Mouse (Mus musculus) forebrain, embryonic 15.5 days (tissue): ENCODE results near the gene Prr23a1. TPM values are rescaled to one million over a fixed set of nuclear protein-coding genes. Genes with fewer than 3 reads are reported as not detected.

Experiments used
- ATAC-seq: fragments of 200-750 bp; cut with Nextera tagmentation; replicated peaks from 2 replicates; pipeline ENCODE4 v1.8.0; 2017; ENCODE audit warnings: mild to moderate bottlenecking, moderate TSS enrichment, moderate library complexity
- H3K27ac ChIP-seq: fragments of 300-500 bp; sonication (generic); replicated peaks from 2 replicates; pipeline ENCODE4 v1.5.1; 2015; ENCODE audit warnings: mild to moderate bottlenecking, inconsistent platforms
- H3K27me3 ChIP-seq: fragments of 300-500 bp; sonication (generic); 2 replicates; pipeline ENCODE4 v1.6.1; 2015; ENCODE audit warnings: inconsistent platforms
- H3K36me3 ChIP-seq: fragments of 300-500 bp; sonication (generic); 2 replicates; pipeline ENCODE4 v1.6.1; 2015; ENCODE audit warnings: mild to moderate bottlenecking, inconsistent platforms
- H3K4me1 ChIP-seq: fragments of 300-500 bp; sonication (generic); 2 replicates; pipeline ENCODE4 v1.6.1; 2015; ENCODE audit warnings: inconsistent platforms
- H3K4me2 ChIP-seq: fragments of 300-500 bp; sonication (generic); replicated peaks from 2 replicates; pipeline ENCODE4 v1.6.1; 2015; ENCODE audit warnings: mild to moderate bottlenecking, inconsistent platforms
- H3K4me3 ChIP-seq: fragments of 300-500 bp; sonication (generic); 2 replicates; pipeline ENCODE4 v1.5.1; 2015; ENCODE audit warnings: mild to moderate bottlenecking, inconsistent platforms
- H3K9ac ChIP-seq: fragments of 300-500 bp; sonication (generic); replicated peaks from 2 replicates; pipeline ENCODE4 v1.6.1; 2015; ENCODE audit warnings: mild to moderate bottlenecking, inconsistent platforms
- H3K9me3 ChIP-seq: fragments of 300-500 bp; sonication (generic); 2 replicates; pipeline ENCODE4 v1.6.1; 2016; ENCODE audit warnings: inconsistent platforms
- WGBS: fragments of 180-500 bp; shearing (Covaris S2); methylation state at CpG from one replicate; pipeline ENCODE4 v1.1.7; 2015; ENCODE audit warnings: mixed read lengths; 5-methylcytosine and 5-hydroxymethylcytosine counted together
- polyA plus RNA-seq: library from polyadenylated mRNA; unstranded; fragments of >200 nt; fragmentation: Nextera tagmentation; extraction: Ambion mirVana; gene quantifications from 2 replicates; pipeline ENCODE4 v1.2.1, GENCODE M21; 2015

The Prr23a1 gene
- polyA plus RNA-seq, 1 experiment from 2014 or later: not detected

DNA sequence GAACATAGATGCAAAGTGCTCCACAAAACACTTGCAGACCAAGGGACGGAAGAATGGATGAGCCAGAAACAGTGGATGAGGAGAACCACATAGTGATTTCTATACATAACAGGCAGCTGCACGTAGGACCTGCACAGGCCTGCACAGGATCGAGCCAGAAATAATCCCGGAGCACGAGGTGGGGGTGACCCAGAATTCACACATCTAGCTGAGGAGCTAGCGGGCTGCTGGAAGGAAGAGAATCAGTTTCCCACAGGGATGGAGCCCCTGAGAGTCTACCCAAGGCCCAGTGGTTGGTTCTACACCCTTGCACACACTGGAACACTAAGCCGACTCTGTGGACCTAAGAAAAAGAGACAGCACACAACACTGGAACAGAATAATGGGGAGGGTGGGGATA lies 18.5 kb upstream of the Prr23a1 start:
- Histone ChIP-seq H3K4me1 (no peaks in the 10 kb centered on the region), H3K27me3 (no peaks in the 10 kb centered on the region), H3K9ac (no peak overlapping the region), H3K4me3 (no peak overlapping the region), H3K36me3 (no peaks in the 10 kb centered on the region), H3K4me2 (no peak overlapping the region), H3K27ac (no peak overlapping the region), H3K9me3 (no peaks in the 10 kb centered on the region)
- no peak for ATAC-seq
- 90% methylated on average over 7 of the region's 7 CpGs for WGBS

DNA sequence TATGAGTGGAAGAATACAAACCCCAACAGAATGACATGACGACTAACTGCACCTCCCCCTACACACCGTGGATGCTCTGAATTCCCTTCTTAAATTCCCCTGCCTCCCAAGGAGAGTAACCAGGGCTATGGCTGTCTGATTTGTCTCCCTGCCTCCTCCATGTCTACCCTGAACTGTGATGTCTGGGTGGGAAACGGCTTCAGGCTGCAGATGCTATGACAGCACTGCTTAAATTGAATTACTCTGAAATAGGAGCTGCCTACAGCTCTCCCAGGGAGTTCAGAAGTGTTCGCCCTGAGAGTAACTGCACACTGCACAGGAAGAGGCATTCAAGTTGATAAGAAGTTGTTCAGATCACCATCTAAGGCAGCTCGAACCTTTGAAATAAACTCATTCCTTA lies 12.8 kb upstream of the Prr23a1 start:
- Histone ChIP-seq H3K4me3 (no peak overlapping the region), H3K27me3 (no peaks in the 10 kb centered on the region), H3K9me3 (no peaks in the 10 kb centered on the region), H3K4me1 (no peaks in the 10 kb centered on the region), H3K36me3 (no peaks in the 10 kb centered on the region), H3K4me2 (no peak overlapping the region), H3K9ac (no peak overlapping the region), H3K27ac (no peak overlapping the region)
- WGBS: 76% methylated on average over 5 of the region's 5 CpGs
- no peak for ATAC-seq

DNA sequence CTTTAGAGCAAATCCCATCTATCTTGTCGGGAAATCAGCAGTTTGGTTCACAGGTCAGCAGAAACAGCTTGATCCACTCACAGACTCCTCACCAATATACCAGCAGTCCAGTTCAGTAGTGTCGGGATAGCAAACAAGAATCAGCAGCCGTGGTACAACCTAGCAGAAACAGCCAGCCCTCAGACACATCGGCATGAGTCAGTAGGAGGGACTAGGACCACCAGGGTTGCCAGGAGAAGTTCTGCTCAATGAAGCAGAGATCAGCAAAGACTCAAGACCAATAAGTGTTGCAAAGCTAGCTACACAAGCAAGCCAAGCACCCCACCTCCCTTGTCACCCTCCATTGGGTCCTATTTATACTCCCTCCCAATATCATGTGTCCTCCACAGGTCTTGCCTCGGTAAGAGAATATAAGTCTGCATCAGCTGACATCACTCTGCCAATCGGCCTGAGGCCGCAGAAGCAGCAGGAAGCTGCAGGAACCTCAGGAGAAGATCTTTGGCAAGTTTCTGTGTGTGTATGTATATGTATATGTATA lies 4.7 kb upstream of the Prr23a1 start:
- no peaks in the 10 kb centered on the region for H3K36me3 ChIP-seq
- 90% methylated on average over 7 of the region's 7 CpGs for WGBS
- no peak for ATAC-seq

DNA sequence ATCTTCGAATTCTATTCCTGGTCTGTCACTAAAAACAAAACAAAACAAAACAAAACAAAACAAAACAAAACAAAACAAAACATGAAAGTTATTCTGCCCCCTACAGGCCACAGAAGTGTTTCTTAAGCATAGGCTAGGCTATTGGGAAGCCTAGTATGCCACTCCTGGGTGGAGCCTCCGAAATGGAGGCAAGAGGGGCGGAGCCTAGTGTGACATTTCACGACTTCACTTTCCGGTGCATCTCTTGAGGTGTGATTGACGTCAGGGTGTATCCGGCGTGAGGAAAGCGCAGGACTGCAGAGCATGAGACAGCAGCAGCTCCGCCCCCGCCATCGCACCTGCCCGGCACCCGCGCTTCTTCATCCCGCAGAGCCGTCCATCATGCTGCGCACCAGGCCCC lies 13.9 kb downstream of the Prr23a1 start, which contains the start of gene Prr23a2:
TSS of gene Prr23a2 (plus strand) at position 285 of the 400 bp plus-strand sequence.
- Histone ChIP-seq H3K27me3 (no peaks in the 10 kb centered on the region), H3K27ac (no peak within 1 kb of the TSS), H3K9ac (no peak within 1 kb of the TSS), H3K4me1 (no peaks in the 10 kb centered on the region), H3K4me3 (no peak within 1 kb of the TSS), H3K36me3 (no peaks in the 10 kb centered on the region), H3K4me2 (no peak within 1 kb of the TSS), H3K9me3 (no peaks in the 10 kb centered on the region)
- no peak for ATAC-seq
- WGBS: 83% methylated on average over 18 of the region's 18 CpGs

More for the DNA sequence above, 4.7 kb upstream of the Prr23a1 start:
- Histone ChIP-seq H3K27me3 (no peaks in the 10 kb centered on the region), H3K27ac (no peak overlapping the region), H3K4me2 (no peak overlapping the region), H3K9me3 (no peaks in the 10 kb centered on the region), H3K9ac (no peak overlapping the region), H3K4me3 (no peak overlapping the region), H3K4me1 (no peaks in the 10 kb centered on the region)

DNA sequence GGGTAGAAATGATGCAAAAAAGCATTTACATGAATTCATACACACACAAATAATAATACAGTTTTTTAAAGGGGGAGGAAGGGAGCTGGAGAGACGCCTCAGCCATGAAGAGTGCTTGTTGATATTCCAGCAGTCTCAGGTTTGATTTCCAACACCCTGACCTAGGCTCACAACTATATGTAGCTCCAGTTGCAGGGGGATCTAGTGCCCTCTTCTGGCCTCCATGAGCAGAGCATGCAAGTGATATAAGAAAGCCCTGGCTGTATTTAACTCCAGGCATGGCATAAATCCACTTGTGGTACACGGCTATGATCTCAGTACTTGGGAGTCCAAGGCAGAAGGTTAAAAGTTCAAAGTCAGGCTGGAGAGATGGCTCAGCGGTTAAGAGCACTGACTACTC lies 21.2 kb downstream of the Prr23a1 start:
- no peak overlapping the region for H3K27ac ChIP-seq
- H3K36me3 ChIP-seq: no peaks in the 10 kb centered on the region
- no peaks in the 10 kb centered on the region for H3K9me3 ChIP-seq
- H3K4me1 ChIP-seq: no peaks in the 10 kb centered on the region
- WGBS: 79% methylated on average over 3 of the region's 3 CpGs
- H3K4me3 ChIP-seq: no peak overlapping the region
- no peak for ATAC-seq
- H3K27me3 ChIP-seq: no peaks in the 10 kb centered on the region
- no peak overlapping the region for H3K9ac ChIP-seq
- no peak overlapping the region for H3K4me2 ChIP-seq

DNA sequence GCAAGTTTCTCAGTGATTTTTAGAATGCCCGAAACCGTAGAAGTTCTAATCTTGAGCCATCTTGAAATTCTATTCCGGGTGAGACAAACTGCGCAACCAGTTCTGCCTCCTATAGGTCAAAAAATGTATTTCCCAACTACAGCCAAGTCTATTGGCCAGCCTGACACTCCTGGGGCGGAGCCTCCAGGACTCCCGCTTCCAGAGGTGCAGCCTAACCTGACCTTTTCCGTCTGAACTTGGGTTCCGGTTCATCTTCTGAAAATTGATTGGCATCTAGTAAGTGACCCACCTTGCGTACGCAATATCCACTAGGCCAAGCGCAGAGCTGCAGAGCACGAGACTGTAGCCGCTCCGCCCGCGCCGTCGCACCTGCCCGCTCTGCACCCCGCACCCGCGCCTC lies 22.3 kb downstream of the Prr23a1 start, which contains the start of gene Prr23a3:
TSS of gene Prr23a3 (plus strand) at position 197 of the 400 bp plus-strand sequence.
- 57% methylated on average over 22 of the region's 22 CpGs for WGBS
- no peak within 1 kb of the TSS; the same call in 1 of the 2 replicates for H3K4me2 ChIP-seq

More for the DNA sequence above, 22.3 kb downstream of the Prr23a1 start, which contains the start of gene Prr23a3:
- Histone ChIP-seq H3K9me3 (no peaks in the 10 kb centered on the region), H3K36me3 (no peaks in the 10 kb centered on the region), H3K9ac (no peak within 1 kb of the TSS), H3K27ac (no peak within 1 kb of the TSS), H3K4me1 (no peaks in the 10 kb centered on the region), H3K27me3 (no peaks in the 10 kb centered on the region), H3K4me3 (no peak within 1 kb of the TSS)
- no peak for ATAC-seq

Other genes with a start within 250 kb of the Prr23a1 start
- 54.9 and 57.4 TPM in 2 replicates for gene Mrps22, start 240.8 kb upstream of the Prr23a1 start, polyA plus RNA-seq
- not detected in 2 replicates for gene Prr23a2, start 14.0 kb downstream of the Prr23a1 start, polyA plus RNA-seq
- not detected in 2 replicates for gene Prr23a3, start 22.3 kb downstream of the Prr23a1 start, polyA plus RNA-seq
- gene 7420426K07Rik, start 60.6 kb downstream of the Prr23a1 start, polyA plus RNA-seq: not detected in 2 replicates
- gene Foxl2, start 112.8 kb downstream of the Prr23a1 start, polyA plus RNA-seq: 0.27 and 0.42 TPM in 2 replicates
- 94.8 and 101 TPM in 2 replicates for gene Faim, start 143.9 kb downstream of the Prr23a1 start, polyA plus RNA-seq
- not detected in 2 replicates for gene Gm1123, start 193.2 kb downstream of the Prr23a1 start, polyA plus RNA-seq